Mouse (Mus musculus): ENCODE measurements around the gene Slc38a3.

DNA sequence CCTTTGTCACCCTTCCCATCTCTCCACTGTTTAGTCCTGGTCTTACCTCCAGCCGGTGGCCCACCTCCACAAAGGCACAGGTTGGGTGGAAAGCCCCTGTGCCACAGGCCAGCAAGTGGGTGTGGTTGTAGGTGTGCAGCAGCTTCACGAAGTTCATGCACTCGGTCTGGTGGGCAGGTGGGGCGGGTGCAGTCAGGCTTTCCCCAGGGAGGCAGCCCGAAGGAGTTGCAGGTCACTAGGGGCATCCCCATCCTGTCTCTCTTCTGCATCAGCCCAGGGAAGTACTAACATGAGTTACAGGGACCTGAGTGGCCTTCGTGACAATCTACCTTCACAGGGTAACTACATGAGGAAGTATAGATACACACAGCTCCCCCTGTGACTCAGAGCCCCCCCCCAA lies 66.1 kb downstream of the Slc38a3 start:
- TF ChIP-seq POLR2A (IDR thresholded peaks at IDR 0.05; ENCODE audit: borderline replicate concordance, insufficient read depth, low read length): no peak
- TF ChIP-seq CTCF (IDR thresholded peaks at IDR 0.05; ENCODE audit: borderline replicate concordance, insufficient read depth, low read depth, low read length): no peak

All from cerebellum, adult 2 months (tissue).